Mouse (Mus musculus) heart, embryonic 16.5 days (tissue): ENCODE measurements around the gene Sh2d5. TPM values are rescaled to one million over a fixed set of nuclear protein-coding genes. Genes with fewer than 3 reads are reported as not detected.

ENCODE experiments used
- ATAC-seq: fragments of 200-750 bp; cut with Nextera tagmentation; replicated peaks from 2 replicates; pipeline ENCODE4 v1.8.0; 2017; ENCODE audit warnings: moderate number of reproducible peaks; ENCODE audit not compliant: insufficient read depth, low FRiP score; ENCODE audit errors: extremely low read depth
- H3K27ac ChIP-seq: fragments of 300-500 bp; sonication (generic); 2 replicates; pipeline ENCODE4 v1.5.1; 2014; ENCODE audit warnings: mild to moderate bottlenecking, low read length, control low read depth, moderate library complexity
- H3K27me3 ChIP-seq: fragments of 300-500 bp; sonication (generic); 2 replicates; pipeline ENCODE4 v1.6.1; 2014; ENCODE audit warnings: low read length, mixed read lengths; ENCODE audit not compliant: control insufficient read depth, insufficient read depth
- H3K36me3 ChIP-seq: fragments of 300-500 bp; sonication (generic); 2 replicates; pipeline ENCODE4 v1.6.1; 2014; ENCODE audit not compliant: control insufficient read depth, insufficient read depth
- H3K4me1 ChIP-seq: fragments of 300-500 bp; sonication (generic); 2 replicates; pipeline ENCODE4 v1.6.1; 2014; ENCODE audit warnings: low read length, mixed read lengths; ENCODE audit not compliant: control insufficient read depth, insufficient read depth
- H3K4me2 ChIP-seq: fragments of 300-500 bp; sonication (generic); 2 replicates; pipeline ENCODE4 v1.6.1; 2014; ENCODE audit warnings: low read depth, mild to moderate bottlenecking, control low read depth, low read length
- H3K4me3 ChIP-seq: fragments of 300-500 bp; sonication (generic); 2 replicates; pipeline ENCODE4 v1.5.1; 2014; ENCODE audit warnings: mild to moderate bottlenecking, control low read depth, low read length
- H3K9ac ChIP-seq: fragments of 300-500 bp; sonication (generic); 2 replicates; pipeline ENCODE4 v1.6.1; 2014; ENCODE audit warnings: low read length, control low read depth
- H3K9me3 ChIP-seq: fragments of 300-500 bp; sonication (generic); replicated peaks from 2 replicates; pipeline ENCODE4 v1.6.1; 2016; ENCODE audit warnings: low read length; ENCODE audit not compliant: control insufficient read depth
- WGBS: fragments of 180-500 bp; shearing (Covaris S2); extraction: QIAGEN DNeasy Blood & Tissue Kit; methylation state at CpG from one replicate; pipeline ENCODE4 v1.1.7; 2014; 5-methylcytosine and 5-hydroxymethylcytosine counted together
- polyA plus RNA-seq: library from polyadenylated mRNA; unstranded; fragments of >200 nt; fragmentation: Nextera tagmentation; extraction: Ambion mirVana; gene quantifications from 2 replicates; pipeline ENCODE4 v1.2.1, GENCODE M21; 2015

The Sh2d5 gene
- polyA plus RNA-seq, 1 experiment from 2014 or later, result 0.26 TPM

- no peaks in the 10 kb centered on the region for H3K27me3 ChIP-seq
- WGBS, result 26% methylated on average over 4 of the region's 4 CpGs
- H3K4me2 ChIP-seq, result no peak overlapping the region
- H3K9me3 ChIP-seq, result no peaks in the 10 kb centered on the region
- H3K9ac ChIP-seq, result no peak overlapping the region
- H3K4me1 ChIP-seq, result no peaks in the 10 kb centered on the region
- no peaks in the 10 kb centered on the region for H3K36me3 ChIP-seq
- no peak overlapping the region for H3K4me3 ChIP-seq
- H3K27ac ChIP-seq, result no peak overlapping the region
- ATAC-seq, result peak; percentile 38
These were observed 32.6 kb downstream of the Sh2d5 start for GRCm38 (mm10) chr4:138282834-138283233.

DNA sequence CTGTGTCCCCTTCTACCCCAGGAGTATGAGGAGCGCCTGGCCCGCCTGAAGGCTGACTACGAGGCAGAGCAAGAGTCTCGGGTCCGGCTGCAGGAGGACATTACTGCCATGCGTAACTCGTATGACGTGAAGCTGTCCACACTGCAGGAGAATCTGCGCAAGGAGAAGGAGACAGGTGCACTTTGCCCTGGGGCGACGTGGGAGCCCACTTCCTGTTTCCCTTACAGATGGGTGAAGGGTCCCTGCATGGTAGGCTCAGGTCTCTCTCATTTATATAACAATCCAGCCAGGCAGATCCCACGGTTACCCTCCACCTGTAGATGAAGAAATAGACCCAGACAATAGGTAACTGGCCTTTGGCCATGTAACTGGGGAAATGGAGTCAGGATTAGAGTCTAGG lies 36.2 kb downstream of the Sh2d5 start:
- no peaks in the 10 kb centered on the region for H3K36me3 ChIP-seq
- WGBS, result 80% methylated on average over 12 of the region's 12 CpGs
- no peak overlapping the region for H3K4me3 ChIP-seq
- H3K4me1 ChIP-seq, result no peaks in the 10 kb centered on the region
- ATAC-seq, result no peak
- no peak overlapping the region for H3K27ac ChIP-seq
- no peaks in the 10 kb centered on the region for H3K9me3 ChIP-seq
- no peak overlapping the region for H3K4me2 ChIP-seq
- no peak overlapping the region for H3K9ac ChIP-seq
- H3K27me3 ChIP-seq, result no peaks in the 10 kb centered on the region

DNA sequence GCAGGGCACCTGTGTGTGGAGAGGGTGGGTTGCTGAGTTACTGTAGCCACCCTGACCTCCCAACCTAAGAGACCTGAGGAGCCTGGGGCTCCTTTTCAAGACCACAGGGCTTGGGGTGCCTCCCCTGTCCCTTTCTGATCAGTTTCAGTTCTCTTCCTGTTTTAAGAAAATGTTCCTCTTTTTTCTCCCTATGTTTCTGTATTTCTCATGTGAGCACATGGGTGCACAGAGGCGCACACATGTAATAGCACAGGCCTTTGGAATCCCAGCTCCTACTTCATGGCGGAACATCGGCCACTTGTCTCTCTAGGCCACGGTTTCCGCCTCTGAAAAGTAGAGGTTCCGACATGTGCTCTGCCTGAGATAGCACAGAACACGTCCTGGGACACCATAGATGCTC lies 38.5 kb downstream of the Sh2d5 start:
- Histone ChIP-seq H3K9me3 (no peaks in the 10 kb centered on the region), H3K9ac (no peak overlapping the region), H3K27ac (no peak overlapping the region), H3K4me1 (no peaks in the 10 kb centered on the region), H3K4me3 (no peak overlapping the region), H3K4me2 (no peak overlapping the region), H3K27me3 (no peaks in the 10 kb centered on the region), H3K36me3 (no peaks in the 10 kb centered on the region)
- WGBS, result 75% methylated on average over 7 of the region's 7 CpGs
- no peak for ATAC-seq

- no peak overlapping the region for H3K4me3 ChIP-seq
These were observed 41.8 kb downstream of the Sh2d5 start for GRCm38 (mm10) chr4:138292028-138292427.

DNA sequence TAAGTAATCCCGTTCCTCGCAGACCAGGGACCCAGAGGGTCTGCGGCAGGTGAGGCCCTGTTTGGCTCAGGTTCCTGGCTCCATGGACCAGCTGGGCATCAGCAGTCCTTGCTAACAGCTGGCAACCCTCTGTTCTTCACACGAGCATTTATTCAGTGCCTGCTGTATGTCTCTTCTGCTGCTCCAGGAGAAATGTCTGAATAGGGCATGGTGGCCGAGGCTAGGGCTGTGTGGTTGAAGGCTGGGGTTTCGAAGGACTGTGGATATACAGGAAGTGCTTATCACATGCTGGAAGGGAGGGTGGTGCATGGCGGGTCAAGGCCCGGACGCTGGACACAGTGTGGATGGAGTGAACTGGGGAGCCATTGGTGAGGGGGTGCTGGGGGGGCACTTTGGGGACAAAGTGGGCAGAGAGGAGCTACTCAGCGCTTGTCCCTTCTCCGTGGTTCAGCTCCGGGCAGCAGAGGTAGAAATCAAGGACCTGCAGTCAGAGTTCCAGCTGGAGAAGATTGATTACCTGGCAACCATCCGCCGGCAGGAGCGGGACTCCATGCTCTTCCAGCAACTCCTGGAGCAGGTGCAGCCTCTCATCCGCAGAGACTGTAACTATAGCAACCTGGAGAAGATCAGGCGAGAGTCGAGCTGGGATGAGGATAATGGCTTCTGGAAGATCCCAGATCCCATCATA lies 43.2 kb downstream of the Sh2d5 start:
- H3K36me3 ChIP-seq, result no peaks in the 10 kb centered on the region

More at GRCm38 (mm10) chr4:138292028-138292427, 41.8 kb downstream of the Sh2d5 start:
- Histone ChIP-seq H3K36me3 (no peaks in the 10 kb centered on the region), H3K4me2 (no peak overlapping the region), H3K9ac (no peak overlapping the region), H3K4me1 (no peaks in the 10 kb centered on the region), H3K27ac (no peak overlapping the region), H3K9me3 (no peaks in the 10 kb centered on the region), H3K27me3 (no peaks in the 10 kb centered on the region)
- ATAC-seq, result no peak
- WGBS, result 83% methylated on average over 13 of the region's 13 CpGs

GRCm38 (mm10) chr4:138293949-138294550 lies 43.8 kb downstream of the Sh2d5 start:
- H3K36me3 ChIP-seq, result no peaks in the 10 kb centered on the region
- no peak overlapping the region for H3K4me2 ChIP-seq
- 74% methylated on average over 11 of the region's 14 CpGs for WGBS
- no peaks in the 10 kb centered on the region for H3K27me3 ChIP-seq
- no peak overlapping the region for H3K27ac ChIP-seq
- no peak overlapping the region for H3K4me3 ChIP-seq
- H3K9ac ChIP-seq, result no peak overlapping the region
- no peak for ATAC-seq
- H3K4me1 ChIP-seq, result no peaks in the 10 kb centered on the region
- H3K9me3 ChIP-seq, result no peaks in the 10 kb centered on the region

More for the DNA sequence above, 43.2 kb downstream of the Sh2d5 start:
- no peak overlapping the region for H3K4me2 ChIP-seq
- WGBS, result 77% methylated on average over 18 of the region's 18 CpGs
- no peak overlapping the region for H3K27ac ChIP-seq
- ATAC-seq, result no peak
- H3K9me3 ChIP-seq, result no peaks in the 10 kb centered on the region
- H3K4me1 ChIP-seq, result no peaks in the 10 kb centered on the region
- no peak overlapping the region for H3K9ac ChIP-seq
- H3K4me3 ChIP-seq, result no peak overlapping the region
- H3K27me3 ChIP-seq, result no peaks in the 10 kb centered on the region

DNA sequence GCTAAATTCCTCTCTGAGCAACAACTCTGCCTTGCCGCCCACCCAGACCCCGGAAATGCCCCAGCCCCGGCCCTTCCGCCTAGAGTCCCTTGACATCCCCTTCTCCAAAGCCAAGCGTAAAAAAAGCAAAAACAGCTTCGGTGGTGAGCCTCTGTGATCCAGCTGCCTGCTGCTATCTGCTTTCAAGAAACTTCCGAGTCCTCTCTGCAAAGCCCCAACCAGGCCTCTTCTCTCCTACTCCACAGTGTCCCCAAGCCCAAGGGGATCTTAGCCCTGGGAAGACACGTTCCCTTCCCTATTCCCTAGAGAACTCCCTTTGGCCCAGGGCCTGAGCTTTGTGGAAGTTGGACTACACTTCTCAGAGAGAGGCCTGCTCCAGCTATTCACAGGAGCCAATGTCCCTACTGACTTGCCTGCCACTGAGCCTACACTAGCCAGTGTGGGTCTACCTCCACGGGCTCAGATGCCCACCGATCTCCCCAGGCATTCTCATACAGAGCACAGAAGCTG lies 51.1 kb downstream of the Sh2d5 start:
- 74% methylated on average over 10 of the region's 10 CpGs for WGBS
- H3K9ac ChIP-seq, result no peak overlapping the region
- H3K27ac ChIP-seq, result no peak overlapping the region
- no peak overlapping the region for H3K4me3 ChIP-seq
- H3K4me1 ChIP-seq, result peaks cover 12% of the 10 kb centered on the region
- ATAC-seq, result no peak
- H3K27me3 ChIP-seq, result no peaks in the 10 kb centered on the region
- no peaks in the 10 kb centered on the region for H3K9me3 ChIP-seq
- no peak overlapping the region for H3K4me2 ChIP-seq
- H3K36me3 ChIP-seq, result no peaks in the 10 kb centered on the region

DNA sequence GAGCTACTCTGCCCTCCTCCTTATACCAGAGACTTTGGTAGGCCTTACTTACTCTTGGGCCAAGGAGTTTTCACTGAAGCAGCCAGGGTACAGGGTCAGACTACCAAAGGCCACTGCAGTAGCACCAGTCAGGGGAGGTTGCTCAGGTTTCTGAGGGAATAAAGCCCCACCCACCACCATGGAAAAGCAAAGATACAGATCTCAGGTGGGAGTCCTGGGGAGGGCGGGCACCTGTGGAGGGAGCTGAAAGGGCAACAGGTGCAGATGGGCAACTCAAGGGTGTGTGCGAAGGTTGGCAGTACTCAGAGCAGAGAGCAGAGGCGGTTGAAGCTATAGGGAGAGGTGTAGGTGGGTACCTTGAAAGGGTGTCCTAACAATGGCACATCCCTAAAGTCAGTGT lies 52.8 kb downstream of the Sh2d5 start:
- H3K36me3 ChIP-seq, result no peaks in the 10 kb centered on the region
- H3K27me3 ChIP-seq, result no peaks in the 10 kb centered on the region
- no peaks in the 10 kb centered on the region for H3K9me3 ChIP-seq
- 89% methylated on average over 3 of the region's 3 CpGs for WGBS
- no peak overlapping the region for H3K9ac ChIP-seq
- H3K4me3 ChIP-seq, result no peak overlapping the region
- ATAC-seq, result no peak
- no peak overlapping the region for H3K27ac ChIP-seq
- no peak overlapping the region for H3K4me2 ChIP-seq
- H3K4me1 ChIP-seq, result peaks cover 12% of the 10 kb centered on the region

DNA sequence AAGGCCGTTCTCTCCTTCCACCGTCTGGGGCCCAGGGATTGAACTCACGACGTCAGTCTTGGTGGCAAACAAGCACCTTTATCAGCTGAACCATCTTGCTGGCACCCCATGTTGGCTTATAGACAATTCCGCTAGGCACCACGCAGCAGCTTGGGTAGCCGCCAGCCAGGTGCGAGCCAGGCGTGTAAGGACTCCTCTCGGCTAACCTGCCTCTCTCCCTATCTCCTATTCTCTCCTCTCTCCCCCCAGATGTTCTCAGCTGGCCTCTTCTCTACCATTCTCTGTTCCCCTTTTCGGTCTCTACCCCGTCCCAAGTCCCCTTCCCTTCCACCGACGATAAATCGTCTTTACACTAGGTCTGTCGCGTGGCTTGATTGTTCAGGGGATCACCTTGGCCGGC lies 53.5 kb downstream of the Sh2d5 start:
- WGBS, result 13% methylated on average over 18 of the region's 18 CpGs
- Histone ChIP-seq H3K36me3 (peaks cover 5% of the 10 kb centered on the region; the same call in 1 of the 2 replicates), H3K27ac (peak overlapping the region; percentile 66), H3K4me1 (peaks cover 12% of the 10 kb centered on the region), H3K9me3 (no peaks in the 10 kb centered on the region), H3K9ac (peak overlapping the region; percentile 72), H3K4me2 (peak overlapping the region; percentile 77), H3K27me3 (no peaks in the 10 kb centered on the region), H3K4me3 (peak overlapping the region; percentile 71)
- no peak for ATAC-seq
